Mouse (Mus musculus) CD8-positive naive resting alpha-beta T cell, adult 57 days (primary cell): ENCODE data around the gene Rpf2. TPM values are rescaled to one million over a fixed set of nuclear protein-coding genes. Genes with fewer than 3 reads are reported as not detected.

Experiments
- total RNA-seq: library from RNA; stranded (reverse); gene quantifications from one replicate; pipeline ENCODE4 v1.2.4, GENCODE M21; 2023

The Rpf2 gene
- 24.4 TPM for total RNA-seq

DNA sequence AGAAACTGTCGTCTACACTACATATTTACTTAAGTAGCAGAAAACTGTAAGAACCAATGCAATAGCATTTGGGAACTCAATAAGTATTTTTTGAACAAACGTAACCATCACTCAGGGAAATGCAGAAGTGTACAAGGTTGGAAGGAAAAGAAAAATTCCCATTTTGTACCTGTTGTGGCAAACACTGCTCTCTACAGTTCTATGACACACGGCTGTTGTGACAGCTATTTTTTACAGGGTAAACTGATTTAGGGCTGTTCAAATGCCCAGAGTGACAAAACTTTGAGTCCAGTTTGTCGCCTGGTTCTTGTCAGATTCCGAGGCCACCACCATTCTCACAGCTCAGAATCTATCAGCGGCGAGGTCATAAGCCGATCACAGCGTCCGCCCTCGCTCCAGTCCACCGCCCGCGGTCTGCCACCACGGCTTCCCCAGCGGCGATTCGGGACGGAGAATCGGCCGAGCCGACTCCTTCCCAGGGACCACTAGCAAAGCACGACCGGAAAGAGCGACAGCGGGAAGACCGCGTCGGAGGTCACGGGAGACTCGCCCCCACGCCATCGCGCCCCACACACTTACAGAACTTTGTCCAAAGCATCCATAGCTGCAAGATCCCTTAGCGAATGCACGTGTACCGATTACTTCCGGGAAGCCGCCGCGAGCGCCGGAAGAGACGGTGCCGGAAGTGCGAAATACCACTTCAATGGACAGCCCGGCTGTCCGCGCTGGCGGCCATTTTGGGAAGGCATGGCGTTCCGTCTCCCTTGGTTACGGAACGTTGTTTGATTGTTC, at the start of gene Rpf2:
Gene Rpf2 (minus strand): TSS at position 663 of the 792 bp plus-strand sequence.

DNA sequence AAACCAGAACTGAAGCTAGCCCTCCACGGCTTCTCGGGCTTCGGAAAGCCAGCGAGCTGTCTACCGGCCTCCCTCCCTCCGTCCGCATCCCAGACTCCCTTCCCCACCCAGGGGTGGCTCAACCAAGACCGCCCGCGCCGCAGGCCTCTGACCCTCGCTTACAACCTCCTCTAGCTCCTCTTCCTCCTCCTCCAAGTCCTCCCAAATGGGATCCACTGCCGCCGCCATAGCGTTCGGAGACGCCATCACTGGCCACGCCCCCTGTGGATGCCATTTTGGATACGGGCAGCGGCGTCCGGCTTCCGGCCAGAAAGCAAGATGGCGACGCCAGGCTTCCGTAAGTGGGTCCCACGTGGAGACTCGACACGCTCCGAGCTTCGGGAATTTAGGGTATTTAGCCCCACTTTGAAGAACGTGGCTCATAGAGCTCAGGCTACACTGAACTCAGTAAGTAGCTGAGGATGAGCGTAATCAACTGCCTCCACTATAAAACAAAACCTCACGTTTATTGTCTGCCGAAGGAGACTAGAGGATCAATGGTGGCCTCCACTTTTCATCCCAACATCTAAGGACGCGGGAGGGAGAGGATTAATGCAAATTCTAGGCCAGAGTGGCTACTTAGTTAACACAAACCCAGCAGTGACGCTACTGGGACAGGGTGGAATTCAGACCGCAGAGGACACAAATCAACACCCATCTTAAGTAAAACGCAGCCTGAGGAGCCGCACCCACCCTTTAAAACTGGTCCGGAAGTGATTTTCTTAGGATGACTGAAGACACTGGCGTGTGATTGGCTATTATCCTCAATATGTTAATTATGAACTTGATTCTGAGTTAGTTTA, 10.8 kb upstream of the Rpf2 start, which contains the start of gene Gtf3c6:
Gene Gtf3c6 (minus strand): TSS at position 695 of the 842 bp plus-strand sequence.

Other genes with a start within 250 kb of the Rpf2 start
- gene Mfsd4b1, start 221.8 kb downstream of the Rpf2 start, total RNA-seq: not detected
- gene Slc16a10, start 104.8 kb downstream of the Rpf2 start, total RNA-seq: 8.1 TPM
- 35.0 TPM for gene Gtf3c6, start 11.1 kb upstream of the Rpf2 start, total RNA-seq
- gene Amd1, start 55.1 kb upstream of the Rpf2 start, total RNA-seq: 101 TPM
- gene Cdk19, start 92.5 kb upstream of the Rpf2 start, total RNA-seq: 46.2 TPM